Comparison of ENCODE assay signal across 8 mouse cellular contexts in genomic region chr17:13700131-13701016, GRCm38 (mm10). TPM values are rescaled to one million over a fixed set of nuclear protein-coding genes. Genes with fewer than 3 reads are reported as not detected.
DNase-seq lines count a peak whose midpoint lies in the region; ATAC-seq and TF ChIP-seq lines count a peak whose summit lies in the region.

No protein-coding gene starts in this region.

- H3K4me2 ChIP-seq in intestine, postnatal 0 days (replicated peaks; ENCODE audit: low read depth), result no peak overlapping the region; the same call in 1 of the 2 replicates

- no peaks in the 10 kb centered on the region for H3K27me3 ChIP-seq in intestine, postnatal 0 days (replicated peaks; ENCODE audit: control insufficient read depth, insufficient read depth, low read length)

- TF ChIP-seq CTCF in intestine, postnatal 0 days (IDR thresholded peaks at IDR 0.05; ENCODE audit: low read depth), result no peak

- no peak overlapping the region for H3K9ac ChIP-seq in intestine, postnatal 0 days (ENCODE audit: low read depth, low read length)

- 0 out of 2 replicates have a peak, but pooled peaks cover 4% of the 10 kb centered on the region for H3K4me1 ChIP-seq in intestine, postnatal 0 days (replicated peaks; ENCODE audit: control insufficient read depth, insufficient read depth, low read length)

- no peaks in the 10 kb centered on the region for H3K36me3 ChIP-seq in intestine, postnatal 0 days (ENCODE audit: control insufficient read depth, insufficient read depth)

- peak; percentile 92 for DNase-seq in 3T3-L1 (ENCODE audit: low read depth, low spot score)
- peak; percentile 98 for DNase-seq in heart, adult 11 months
- DNase-seq in lung, adult 18-20 months, result peak; percentile 84 to 88
- peak; percentile 58 for DNase-seq in retina, embryonic 14.5 days (ENCODE audit: low spot score)

- ATAC-seq in common myeloid progenitor, adult 5-6 weeks (replicated peaks; ENCODE audit: low read depth, poor library complexity, severe bottlenecking), result peak; percentile 42; the same call in 1 of the 2 replicates
- ATAC-seq in intestine, postnatal 0 days, result peak; percentile 76
- no peak for ATAC-seq in erythroblast, adult 5-6 weeks (replicated peaks; ENCODE audit: low FRiP score, poor library complexity, severe bottlenecking)
- ATAC-seq in inflammation-experienced regulatory T-cells, adult 6 months, result no peak

- H3K27ac ChIP-seq in intestine, postnatal 0 days (ENCODE audit: low read depth, low read length), result peak overlapping the region; percentile 21; the same call in 1 of the 2 replicates

- WGBS in intestine, postnatal 0 days, result 24% methylated on average over 4 of the region's 4 CpGs

- H3K4me3 ChIP-seq in intestine, postnatal 0 days (ENCODE audit: low read depth, low read length), result no peak overlapping the region

- no peaks in the 10 kb centered on the region for H3K9me3 ChIP-seq in intestine, postnatal 0 days (ENCODE audit: control insufficient read depth)

RNA-seq across cellular contexts. Expression of gene Afdn, which starts 60.0 kb away (rescaled TPM):
- 15.2 and 16.3 TPM in 2 replicates for total RNA-seq in common myeloid progenitor, adult 5-6 weeks (2017)
- 67.1 and 80.7 TPM in 2 replicates for polyA plus RNA-seq in intestine, postnatal 0 days (2015; fragmentation: Nextera tagmentation; extraction: Ambion mirVana)
- 1.7 and 2.5 TPM in 2 replicates for total RNA-seq in erythroblast, adult 5-6 weeks (2015; ENCODE audit: low replicate concordance)
- 2.2 and 13.6 TPM in 2 replicates for total RNA-seq in erythroblast, adult 5-6 weeks (2017; ENCODE audit: low replicate concordance)
- 1 to 10 TPM; 1.0 to 2.6 (median 2.0) TPM for polyA plus RNA-seq in inflammation-experienced regulatory T-cells, adult 6 months (2017; shearing (Covaris generic))

Comparison
In these comparisons a context has a peak if more than half of its experiments do, and no peak if none do; other contexts are left out.
1. ATAC-seq: peak in common myeloid progenitor, adult 5-6 weeks (single experiment) and intestine, postnatal 0 days (single experiment); none in erythroblast, adult 5-6 weeks (single experiment) and inflammation-experienced regulatory T-cells, adult 6 months (single experiment).
2. Peak in every context shown above with its lines, with median percentiles within 50 percentile points of each other: DNase-seq.